Mouse (Mus musculus): ENCODE data around the gene Mmp2. TPM values are rescaled to one million over a fixed set of nuclear protein-coding genes. Genes with fewer than 3 reads are reported as not detected.
"Not testable (repeated sequence)": the region's sequence is repeated elsewhere in the genome, so short reads cannot be mapped to it uniquely, and the experiment has no call there.

Mmp2 gene
- 237 and 252 TPM in 2 replicates for polyA plus RNA-seq (2014; fragmentation: Nextera tagmentation; extraction: Ambion mirVana)

- under 1% methylated on average over 37 of the region's 37 CpGs for WGBS
- Histone ChIP-seq H3K4me3 (ENCODE audit: low read depth, low read length) (peak within 1 kb of the TSS; percentile 66), H3K9ac (ENCODE audit: low read length) (peak within 1 kb of the TSS; percentile 91), H3K36me3 (ENCODE audit: control insufficient read depth, insufficient read depth, low read length) (no peaks in the 10 kb centered on the region; the same call in 1 of the 2 replicates), H3K4me2 (ENCODE audit: low read depth, severe bottlenecking) (peak within 1 kb of the TSS; percentile 79), H3K27ac (replicated peaks; ENCODE audit: low read depth, low read length) (peak within 1 kb of the TSS; percentile 93), H3K4me1 (ENCODE audit: control insufficient read depth, insufficient read depth, low read length) (no peaks in the 10 kb centered on the region), H3K9me3 (ENCODE audit: control insufficient read depth, low read length) (no peaks in the 10 kb centered on the region), H3K27me3 (ENCODE audit: control insufficient read depth, insufficient read depth, low read length) (no peaks in the 10 kb centered on the region)
- peak; percentile 89 for DNase-seq (ENCODE audit: low spot score)
- peak; percentile 91 for ATAC-seq (ENCODE audit: insufficient number of reproducible peaks, low FRiP score, low TSS enrichment, low read depth)
Observed at GRCm38 (mm10) chr8:92827243-92828034, at the start of gene Mmp2. Mmp2 (plus strand) TSS chr8:92827291.

GRCm38 (mm10) chr8:92780976-92781375 is 46.1 kb upstream of the Mmp2 start:
- no peak for ATAC-seq (ENCODE audit: insufficient number of reproducible peaks, low FRiP score, low TSS enrichment, low read depth)
- no peak overlapping the region for H3K9ac ChIP-seq (ENCODE audit: low read length)
- H3K4me1 ChIP-seq (ENCODE audit: control insufficient read depth, insufficient read depth, low read length), result no peaks in the 10 kb centered on the region
- H3K4me3 ChIP-seq (ENCODE audit: low read depth, low read length), result no peak overlapping the region
- DNase-seq (ENCODE audit: low spot score), result no peak
- no peaks in the 10 kb centered on the region; the same call in 1 of the 2 replicates for H3K36me3 ChIP-seq (ENCODE audit: control insufficient read depth, insufficient read depth, low read length)
- whole genome bisulfite sequencing, result 55% methylated on average over 3 of the region's 3 CpGs
- H3K9me3 ChIP-seq (ENCODE audit: control insufficient read depth, low read length), result no peaks in the 10 kb centered on the region
- no peaks in the 10 kb centered on the region for H3K27me3 ChIP-seq (ENCODE audit: control insufficient read depth, insufficient read depth, low read length)
- no peak overlapping the region for H3K27ac ChIP-seq (replicated peaks; ENCODE audit: low read depth, low read length)
- H3K4me2 ChIP-seq (ENCODE audit: low read depth, severe bottlenecking), result no peak overlapping the region

- no peak for ATAC-seq (ENCODE audit: insufficient number of reproducible peaks, low FRiP score, low TSS enrichment, low read depth)
- no peak overlapping the region for H3K27ac ChIP-seq (replicated peaks; ENCODE audit: low read depth, low read length)
- no peaks in the 10 kb centered on the region for H3K4me1 ChIP-seq (ENCODE audit: control insufficient read depth, insufficient read depth, low read length)
- H3K9me3 ChIP-seq (ENCODE audit: control insufficient read depth, low read length), result no peaks in the 10 kb centered on the region
- H3K27me3 ChIP-seq (ENCODE audit: control insufficient read depth, insufficient read depth, low read length), result no peaks in the 10 kb centered on the region
- no peak for DNase-seq (ENCODE audit: low spot score)
- H3K4me2 ChIP-seq (ENCODE audit: low read depth, severe bottlenecking), result no peak overlapping the region
- 76% methylated on average over 3 of the region's 3 CpGs for WGBS
- H3K4me3 ChIP-seq (ENCODE audit: low read depth, low read length), result no peak overlapping the region
- H3K9ac ChIP-seq (ENCODE audit: low read length), result no peak overlapping the region
- H3K36me3 ChIP-seq (ENCODE audit: control insufficient read depth, insufficient read depth, low read length), result no peaks in the 10 kb centered on the region; the same call in 1 of the 2 replicates
Observed at GRCm38 (mm10) chr8:92783906-92784610, 43.0 kb upstream of the Mmp2 start.

GRCm38 (mm10) chr8:92790835-92791234 is 36.3 kb upstream of the Mmp2 start:
- H3K4me3 ChIP-seq (ENCODE audit: low read depth, low read length), result no peak overlapping the region
- DNase-seq (ENCODE audit: low spot score) (no peak), ATAC-seq (ENCODE audit: insufficient number of reproducible peaks, low FRiP score, low TSS enrichment, low read depth) (no peak)

GRCm38 (mm10) chr8:92791999-92792398 is 35.1 kb upstream of the Mmp2 start:
- not testable (repeated sequence) for H3K4me2 ChIP-seq (ENCODE audit: low read depth, severe bottlenecking); H3K9me3 ChIP-seq (ENCODE audit: control insufficient read depth, low read length); H3K27ac ChIP-seq (replicated peaks; ENCODE audit: low read depth, low read length); H3K9ac ChIP-seq (ENCODE audit: low read length); H3K27me3 ChIP-seq (ENCODE audit: control insufficient read depth, insufficient read depth, low read length); H3K4me3 ChIP-seq (ENCODE audit: low read depth, low read length); ATAC-seq (ENCODE audit: insufficient number of reproducible peaks, low FRiP score, low TSS enrichment, low read depth); DNase-seq (ENCODE audit: low spot score); H3K36me3 ChIP-seq (ENCODE audit: control insufficient read depth, insufficient read depth, low read length); H3K4me1 ChIP-seq (ENCODE audit: control insufficient read depth, insufficient read depth, low read length)
- 83% methylated on average over 2 of the region's 2 CpGs for WGBS

More at GRCm38 (mm10) chr8:92790835-92791234, 36.3 kb upstream of the Mmp2 start:
- Histone ChIP-seq H3K4me1 (ENCODE audit: control insufficient read depth, insufficient read depth, low read length) (no peaks in the 10 kb centered on the region), H3K4me2 (ENCODE audit: low read depth, severe bottlenecking) (no peak overlapping the region), H3K9me3 (ENCODE audit: control insufficient read depth, low read length) (no peaks in the 10 kb centered on the region), H3K36me3 (ENCODE audit: control insufficient read depth, insufficient read depth, low read length) (no peaks in the 10 kb centered on the region), H3K9ac (ENCODE audit: low read length) (no peak overlapping the region), H3K27me3 (ENCODE audit: control insufficient read depth, insufficient read depth, low read length) (no peaks in the 10 kb centered on the region), H3K27ac (replicated peaks; ENCODE audit: low read depth, low read length) (no peak overlapping the region)
- WGBS, result 69% methylated on average over 3 of the region's 3 CpGs

GRCm38 (mm10) chr8:92793852-92794580 is 33.1 kb upstream of the Mmp2 start:
- no peak for DNase-seq (ENCODE audit: low spot score)

GRCm38 (mm10) chr8:92797527-92797931 is 29.6 kb upstream of the Mmp2 start:
- ATAC-seq (ENCODE audit: insufficient number of reproducible peaks, low FRiP score, low TSS enrichment, low read depth) (peak; percentile 77), DNase-seq (ENCODE audit: low spot score) (peak; percentile 70)
- Histone ChIP-seq H3K36me3 (ENCODE audit: control insufficient read depth, insufficient read depth, low read length) (no peaks in the 10 kb centered on the region), H3K9ac (ENCODE audit: low read length) (no peak overlapping the region), H3K4me2 (ENCODE audit: low read depth, severe bottlenecking) (no peak overlapping the region), H3K4me3 (ENCODE audit: low read depth, low read length) (no peak overlapping the region), H3K27ac (replicated peaks; ENCODE audit: low read depth, low read length) (no peak overlapping the region), H3K9me3 (ENCODE audit: control insufficient read depth, low read length) (no peaks in the 10 kb centered on the region), H3K4me1 (ENCODE audit: control insufficient read depth, insufficient read depth, low read length) (no peaks in the 10 kb centered on the region), H3K27me3 (ENCODE audit: control insufficient read depth, insufficient read depth, low read length) (no peaks in the 10 kb centered on the region)
- WGBS, result 19% methylated on average over 7 of the region's 7 CpGs

More at GRCm38 (mm10) chr8:92793852-92794580, 33.1 kb upstream of the Mmp2 start:
- 76% methylated on average over 14 of the region's 14 CpGs for WGBS
- Histone ChIP-seq H3K27me3 (ENCODE audit: control insufficient read depth, insufficient read depth, low read length) (no peaks in the 10 kb centered on the region), H3K9ac (ENCODE audit: low read length) (no peak overlapping the region), H3K9me3 (ENCODE audit: control insufficient read depth, low read length) (no peaks in the 10 kb centered on the region), H3K27ac (replicated peaks; ENCODE audit: low read depth, low read length) (no peak overlapping the region), H3K4me1 (ENCODE audit: control insufficient read depth, insufficient read depth, low read length) (no peaks in the 10 kb centered on the region), H3K4me3 (ENCODE audit: low read depth, low read length) (no peak overlapping the region), H3K36me3 (ENCODE audit: control insufficient read depth, insufficient read depth, low read length) (no peaks in the 10 kb centered on the region), H3K4me2 (ENCODE audit: low read depth, severe bottlenecking) (no peak overlapping the region)
- ATAC-seq (ENCODE audit: insufficient number of reproducible peaks, low FRiP score, low TSS enrichment, low read depth), result no peak

- H3K27ac ChIP-seq (replicated peaks; ENCODE audit: low read depth, low read length), result no peak overlapping the region
- H3K9me3 ChIP-seq (ENCODE audit: control insufficient read depth, low read length), result no peaks in the 10 kb centered on the region
- H3K9ac ChIP-seq (ENCODE audit: low read length), result no peak overlapping the region
- H3K4me2 ChIP-seq (ENCODE audit: low read depth, severe bottlenecking), result no peak overlapping the region
- H3K4me3 ChIP-seq (ENCODE audit: low read depth, low read length), result no peak overlapping the region
- H3K4me1 ChIP-seq (ENCODE audit: control insufficient read depth, insufficient read depth, low read length), result no peaks in the 10 kb centered on the region
- H3K27me3 ChIP-seq (ENCODE audit: control insufficient read depth, insufficient read depth, low read length), result no peaks in the 10 kb centered on the region
- no peaks in the 10 kb centered on the region for H3K36me3 ChIP-seq (ENCODE audit: control insufficient read depth, insufficient read depth, low read length)
- DNase-seq (ENCODE audit: low spot score), result no peak
- ATAC-seq (ENCODE audit: insufficient number of reproducible peaks, low FRiP score, low TSS enrichment, low read depth), result no peak
- 89% methylated on average over 11 of the region's 11 CpGs for WGBS
Observed at GRCm38 (mm10) chr8:92799406-92799805, 27.7 kb upstream of the Mmp2 start.

Measured in limb, embryonic 11.5 days (tissue).